In genomic region chr1:86178462-86179253, GRCm38 (mm10) we compare ENCODE assay signal across 8 mouse cellular contexts. TPM values are rescaled to one million over a fixed set of nuclear protein-coding genes. Genes with fewer than 3 reads are reported as not detected.
DNase-seq lines count a peak whose midpoint lies in the region; ATAC-seq and TF ChIP-seq lines count a peak whose summit lies in the region.

No protein-coding gene starts in this region.

- H3K9me3 ChIP-seq in embryonic facial prominence, embryonic 15.5 days (replicated peaks) = no peaks in the 10 kb centered on the region
- no peaks in the 10 kb centered on the region for H3K9me3 ChIP-seq in limb, embryonic 14.5 days (ENCODE audit: control insufficient read depth, low read length)

- H3K4me1 ChIP-seq in embryonic facial prominence, embryonic 15.5 days = no peaks in the 10 kb centered on the region
- no peaks in the 10 kb centered on the region for H3K4me1 ChIP-seq in limb, embryonic 14.5 days (ENCODE audit: control insufficient read depth, insufficient read depth, low read length)

- H3K27ac ChIP-seq in embryonic facial prominence, embryonic 15.5 days (replicated peaks) = no peak overlapping the region
- H3K27ac ChIP-seq in limb, embryonic 14.5 days (replicated peaks; ENCODE audit: low read depth, low read length) = no peak overlapping the region

- ATAC-seq in embryonic facial prominence, embryonic 15.5 days (ENCODE audit: insufficient number of reproducible peaks, low FRiP score, low TSS enrichment, low read depth) = peak; percentile 32; the same call in 1 of the 2 replicates
- peak; percentile 73 for ATAC-seq in limb, embryonic 14.5 days (ENCODE audit: low FRiP score, low read depth)

- peak; percentile 91 for DNase-seq in 416B (ENCODE audit: low read depth)
- peak; percentile 57 to 58 for DNase-seq in adrenal gland, postnatal 4 days (ENCODE audit: low spot score in 2 of 2)
- DNase-seq in heart, adult 8-10 months (ENCODE audit: low spot score) = peak; percentile 71
- peak; percentile 82 for DNase-seq in kidney, adult 9 months
- DNase-seq in limb, embryonic 14.5 days (ENCODE audit: low spot score) = peak; percentile 80
- peak; percentile 38 to 74 for DNase-seq in monocyte, adult 2 months (ENCODE audit: low read depth in 1 of 2, low spot score in 2 of 2)
- peak; percentile 72 to 77 for DNase-seq in spleen, postnatal 36 days (ENCODE audit: low spot score in 2 of 2)

- WGBS in embryonic facial prominence, embryonic 15.5 days = 49% methylated on average over 7 of the region's 7 CpGs
- WGBS in limb, embryonic 14.5 days = 50% methylated on average over 7 of the region's 7 CpGs

- TF ChIP-seq POLR2A in limb, embryonic 14.5 days (IDR thresholded peaks at IDR 0.05; ENCODE audit: borderline replicate concordance, extremely low read depth, insufficient read depth, insufficient read length) = no peak

- H3K4me2 ChIP-seq in embryonic facial prominence, embryonic 15.5 days (replicated peaks) = no peak overlapping the region
- H3K4me2 ChIP-seq in limb, embryonic 14.5 days (replicated peaks; ENCODE audit: low read depth, low read length, severe bottlenecking) = no peak overlapping the region

- no peaks in the 10 kb centered on the region for H3K27me3 ChIP-seq in embryonic facial prominence, embryonic 15.5 days
- H3K27me3 ChIP-seq in limb, embryonic 14.5 days (ENCODE audit: control insufficient read depth, insufficient read depth, low read length) = no peaks in the 10 kb centered on the region

- H3K4me3 ChIP-seq in embryonic facial prominence, embryonic 15.5 days (replicated peaks) = no peak overlapping the region
- H3K4me3 ChIP-seq in limb, embryonic 14.5 days (replicated peaks; ENCODE audit: low read length) = no peak overlapping the region

- no peak overlapping the region for H3K9ac ChIP-seq in embryonic facial prominence, embryonic 15.5 days
- H3K9ac ChIP-seq in limb, embryonic 14.5 days (ENCODE audit: low read depth, low read length, severe bottlenecking) = no peak overlapping the region

- peaks cover 32% of the 10 kb centered on the region; the same call in 1 of the 2 replicates for H3K36me3 ChIP-seq in embryonic facial prominence, embryonic 15.5 days
- peaks cover 44% of the 10 kb centered on the region for H3K36me3 ChIP-seq in limb, embryonic 14.5 days (ENCODE audit: control insufficient read depth, insufficient read depth, low read length)

RNA-seq across cellular contexts. Expression of gene Armc9, which starts 24.1 kb away (rescaled TPM):
- 10 to 100 TPM; 16.1 to 16.8 TPM for total RNA-seq in adrenal gland, postnatal 4 days (2021)
- 22.5 and 25.4 TPM in 2 replicates for polyA plus RNA-seq in embryonic facial prominence, embryonic 15.5 days (2015; fragmentation: Nextera tagmentation; extraction: Ambion mirVana)
- total RNA-seq in heart, adult 8-10 months (2022) = 1 to 10 TPM; 2.4 to 3.5 (median 2.9) TPM
- polyA plus RNA-seq in limb, embryonic 14.5 days (2012; rRNA removed) = 16.5 and 17.0 TPM in 2 replicates
- 19.6 and 23.1 TPM in 2 replicates for polyA plus RNA-seq in limb, embryonic 14.5 days (2014; fragmentation: Nextera tagmentation; extraction: Ambion mirVana)

RNA-seq across cellular contexts. Expression of gene Gm21972, which starts 45.2 kb away (rescaled TPM):
- total RNA-seq in adrenal gland, postnatal 4 days (2021) = 1 to 10 TPM; 4.0 to 4.6 TPM
- 0.51 TPM in 1 of 2 replicates, not detected in the other for polyA plus RNA-seq in embryonic facial prominence, embryonic 15.5 days (2015; fragmentation: Nextera tagmentation; extraction: Ambion mirVana)
- 1 to 10 TPM in 3 of 4 experiments, under 1 TPM in 1; 0.76 to 2.9 (median 1.4) TPM for total RNA-seq in heart, adult 8-10 months (2022)
- polyA plus RNA-seq in limb, embryonic 14.5 days (2012; rRNA removed) = 0.36 and 0.89 TPM in 2 replicates
- polyA plus RNA-seq in limb, embryonic 14.5 days (2014; fragmentation: Nextera tagmentation; extraction: Ambion mirVana) = 0.47 and 0.59 TPM in 2 replicates
